Mouse (Mus musculus) stomach, embryonic 16.5 days (tissue): ENCODE data around the gene Krt12. TPM values are rescaled to one million over a fixed set of nuclear protein-coding genes. Genes with fewer than 3 reads are reported as not detected.

Source experiments
- ATAC-seq: fragments of 200-750 bp; cut with Nextera tagmentation; 2 replicates; pipeline ENCODE4 v1.8.0; 2017; ENCODE audit warnings: moderate number of reproducible peaks, moderate TSS enrichment; ENCODE audit not compliant: insufficient read depth, low FRiP score
- H3K27ac ChIP-seq: fragments of 300-500 bp; sonication (generic); 2 replicates; pipeline ENCODE4 v1.5.1; 2014; ENCODE audit warnings: low read length
- H3K27me3 ChIP-seq: fragments of 300-500 bp; sonication (generic); 2 replicates; pipeline ENCODE4 v1.6.1; 2014; ENCODE audit warnings: low read length, control low read depth, mixed read lengths; ENCODE audit not compliant: control insufficient read depth, insufficient read depth
- H3K36me3 ChIP-seq: fragments of 300-500 bp; sonication (generic); 2 replicates; pipeline ENCODE4 v1.6.1; 2014; ENCODE audit warnings: low read length; ENCODE audit not compliant: control insufficient read depth, insufficient read depth
- H3K4me1 ChIP-seq: fragments of 300-500 bp; sonication (generic); 2 replicates; pipeline ENCODE4 v1.6.1; 2014; ENCODE audit warnings: low read length, control low read depth, mixed read lengths; ENCODE audit not compliant: control insufficient read depth, insufficient read depth
- H3K4me2 ChIP-seq: fragments of 300-500 bp; sonication (generic); 2 replicates; pipeline ENCODE4 v1.6.1; 2014; ENCODE audit warnings: low read depth, low read length, mixed read lengths
- H3K4me3 ChIP-seq: fragments of 300-500 bp; sonication (generic); replicated peaks from 2 replicates; pipeline ENCODE4 v1.5.1; 2014; ENCODE audit warnings: mild to moderate bottlenecking, low read length
- H3K9ac ChIP-seq: fragments of 300-500 bp; sonication (generic); 2 replicates; pipeline ENCODE4 v1.6.1; 2014; ENCODE audit warnings: low read length
- H3K9me3 ChIP-seq: fragments of 300-500 bp; sonication (generic); replicated peaks from 2 replicates; pipeline ENCODE4 v1.6.1; 2016; ENCODE audit warnings: low read length, control low read depth; ENCODE audit not compliant: control insufficient read depth
- WGBS: fragments of 180-500 bp; shearing (Covaris S2); extraction: QIAGEN DNeasy Blood & Tissue Kit; methylation state at CpG from one replicate; pipeline ENCODE4 v1.1.7; 2014; 5-methylcytosine and 5-hydroxymethylcytosine counted together
- polyA plus RNA-seq: library from polyadenylated mRNA; unstranded; fragments of >200 nt; fragmentation: Nextera tagmentation; extraction: Ambion mirVana; gene quantifications from 2 replicates; pipeline ENCODE4 v1.2.1, GENCODE M21; 2015

The Krt12 gene
- 0.12 and 0.19 TPM in 2 replicates for polyA plus RNA-seq

GRCm38 (mm10) chr11:99422159-99422558 is at the start of gene Krt12:
Gene Krt12 (minus strand): TSS chr11:99422259.
- Histone ChIP-seq H3K4me3 (no peak within 1 kb of the TSS), H3K27me3 (no peaks in the 10 kb centered on the region), H3K9me3 (no peaks in the 10 kb centered on the region), H3K36me3 (no peaks in the 10 kb centered on the region), H3K9ac (no peak within 1 kb of the TSS), H3K4me2 (no peak within 1 kb of the TSS), H3K4me1 (peaks cover 4% of the 10 kb centered on the region; the same call in 1 of the 2 replicates), H3K27ac (no peak within 1 kb of the TSS)
- WGBS = 80% methylated on average over 10 of the region's 10 CpGs
- no peak for ATAC-seq

- ATAC-seq = no peak
- WGBS = 32% methylated on average over 4 of the region's 4 CpGs
Observed at GRCm38 (mm10) chr11:99469228-99469627, 47.2 kb upstream of the Krt12 start.

GRCm38 (mm10) chr11:99468566-99468965 is 46.5 kb upstream of the Krt12 start:
- Histone ChIP-seq H3K4me1 (peaks cover 15% of the 10 kb centered on the region), H3K36me3 (no peaks in the 10 kb centered on the region), H3K27me3 (no peaks in the 10 kb centered on the region), H3K4me2 (no peak overlapping the region), H3K9me3 (no peaks in the 10 kb centered on the region), H3K9ac (no peak overlapping the region), H3K27ac (peak overlapping the region; percentile 76), H3K4me3 (no peak overlapping the region)
- 59% methylated on average over 11 of the region's 11 CpGs for WGBS
- peak; percentile 69; the same call in 1 of the 2 replicates for ATAC-seq

More at GRCm38 (mm10) chr11:99469228-99469627, 47.2 kb upstream of the Krt12 start:
- Histone ChIP-seq H3K27me3 (no peaks in the 10 kb centered on the region), H3K36me3 (no peaks in the 10 kb centered on the region), H3K27ac (peak overlapping the region; percentile 76; the same call in 1 of the 2 replicates), H3K4me3 (no peak overlapping the region), H3K9ac (no peak overlapping the region), H3K9me3 (no peaks in the 10 kb centered on the region), H3K4me1 (peaks cover 15% of the 10 kb centered on the region), H3K4me2 (no peak overlapping the region)

- 16% methylated on average over 7 of the region's 7 CpGs for WGBS
- no peak for ATAC-seq
- no peak overlapping the region for H3K9ac ChIP-seq
- H3K27ac ChIP-seq = peak overlapping the region; percentile 70
- H3K27me3 ChIP-seq = no peaks in the 10 kb centered on the region
- no peaks in the 10 kb centered on the region for H3K36me3 ChIP-seq
- no peak overlapping the region for H3K4me2 ChIP-seq
- H3K9me3 ChIP-seq = no peaks in the 10 kb centered on the region
- H3K4me3 ChIP-seq = no peak overlapping the region
- peaks cover 15% of the 10 kb centered on the region for H3K4me1 ChIP-seq
Observed at GRCm38 (mm10) chr11:99466316-99466715, 44.3 kb upstream of the Krt12 start.

- ATAC-seq = no peak
- Histone ChIP-seq H3K27me3 (no peaks in the 10 kb centered on the region), H3K9me3 (no peaks in the 10 kb centered on the region), H3K27ac (no peak overlapping the region), H3K4me1 (peaks cover 15% of the 10 kb centered on the region), H3K4me2 (no peak overlapping the region), H3K36me3 (no peaks in the 10 kb centered on the region), H3K9ac (no peak overlapping the region), H3K4me3 (no peak overlapping the region)
- WGBS = 4% methylated on average over 5 of the region's 5 CpGs
Observed at GRCm38 (mm10) chr11:99464836-99465235, 42.8 kb upstream of the Krt12 start.

GRCm38 (mm10) chr11:99463155-99463554 is 41.1 kb upstream of the Krt12 start:
- H3K27me3 ChIP-seq = no peaks in the 10 kb centered on the region
- no peak overlapping the region for H3K4me2 ChIP-seq
- H3K36me3 ChIP-seq = no peaks in the 10 kb centered on the region
- WGBS = 9% methylated on average over 8 of the region's 8 CpGs
- no peak for ATAC-seq
- no peaks in the 10 kb centered on the region for H3K9me3 ChIP-seq
- H3K4me1 ChIP-seq = peaks cover 9% of the 10 kb centered on the region
- H3K9ac ChIP-seq = no peak overlapping the region
- no peak overlapping the region for H3K4me3 ChIP-seq
- no peak overlapping the region for H3K27ac ChIP-seq

GRCm38 (mm10) chr11:99461736-99462135 is 39.7 kb upstream of the Krt12 start:
- no peak overlapping the region for H3K4me3 ChIP-seq
- ATAC-seq = no peak
- no peaks in the 10 kb centered on the region for H3K36me3 ChIP-seq
- peaks cover 7% of the 10 kb centered on the region; the same call in 1 of the 2 replicates for H3K4me1 ChIP-seq
- H3K27ac ChIP-seq = peak overlapping the region; percentile 15; the same call in 1 of the 2 replicates
- H3K9ac ChIP-seq = no peak overlapping the region
- no peaks in the 10 kb centered on the region for H3K9me3 ChIP-seq
- WGBS = 60% methylated on average over 7 of the region's 7 CpGs
- H3K4me2 ChIP-seq = no peak overlapping the region
- H3K27me3 ChIP-seq = no peaks in the 10 kb centered on the region

GRCm38 (mm10) chr11:99458887-99459286 is 36.8 kb upstream of the Krt12 start:
- peak; percentile 75; the same call in 1 of the 2 replicates for ATAC-seq
- WGBS = 38% methylated on average over 7 of the region's 7 CpGs
- H3K27ac ChIP-seq = peak overlapping the region; percentile 29; the same call in 1 of the 2 replicates

GRCm38 (mm10) chr11:99454759-99455158 is 32.7 kb upstream of the Krt12 start:
- Histone ChIP-seq H3K4me1 (no peaks in the 10 kb centered on the region), H3K4me3 (no peak overlapping the region), H3K9me3 (no peaks in the 10 kb centered on the region), H3K36me3 (no peaks in the 10 kb centered on the region), H3K27me3 (no peaks in the 10 kb centered on the region), H3K9ac (no peak overlapping the region), H3K4me2 (no peak overlapping the region), H3K27ac (peak overlapping the region; percentile 34; the same call in 1 of the 2 replicates)
- WGBS = 62% methylated on average over 10 of the region's 10 CpGs
- no peak for ATAC-seq

More at GRCm38 (mm10) chr11:99458887-99459286, 36.8 kb upstream of the Krt12 start:
- Histone ChIP-seq H3K36me3 (no peaks in the 10 kb centered on the region), H3K4me3 (no peak overlapping the region), H3K4me1 (no peaks in the 10 kb centered on the region), H3K27me3 (no peaks in the 10 kb centered on the region), H3K9ac (no peak overlapping the region), H3K4me2 (no peak overlapping the region), H3K9me3 (no peaks in the 10 kb centered on the region)
